Mouse (Mus musculus) layer of hippocampus, adult 8-10 months (tissue): ENCODE data around the gene Shcbp1l. TPM values are rescaled to one million over a fixed set of nuclear protein-coding genes. Genes with fewer than 3 reads are reported as not detected.
A peak's percentile ranks its signal among the peaks of the same experiment; 100 is the strongest.

ENCODE experiments used
- DNase-seq, 2 experiments: peaks; one replicate each; pipeline ENCODE4 v3.0.0; 2022; ENCODE audit warnings: low spot score in 2 of 2
- total RNA-seq, 4 experiments: library from RNA; stranded (reverse); gene quantifications; 2 replicates each; pipeline ENCODE4 v1.2.4; 2022

Gene Shcbp1l
- total RNA-seq, 4 experiments from 2014 or later = 2.5 to 6.7 (median 4.3) TPM

DNA sequence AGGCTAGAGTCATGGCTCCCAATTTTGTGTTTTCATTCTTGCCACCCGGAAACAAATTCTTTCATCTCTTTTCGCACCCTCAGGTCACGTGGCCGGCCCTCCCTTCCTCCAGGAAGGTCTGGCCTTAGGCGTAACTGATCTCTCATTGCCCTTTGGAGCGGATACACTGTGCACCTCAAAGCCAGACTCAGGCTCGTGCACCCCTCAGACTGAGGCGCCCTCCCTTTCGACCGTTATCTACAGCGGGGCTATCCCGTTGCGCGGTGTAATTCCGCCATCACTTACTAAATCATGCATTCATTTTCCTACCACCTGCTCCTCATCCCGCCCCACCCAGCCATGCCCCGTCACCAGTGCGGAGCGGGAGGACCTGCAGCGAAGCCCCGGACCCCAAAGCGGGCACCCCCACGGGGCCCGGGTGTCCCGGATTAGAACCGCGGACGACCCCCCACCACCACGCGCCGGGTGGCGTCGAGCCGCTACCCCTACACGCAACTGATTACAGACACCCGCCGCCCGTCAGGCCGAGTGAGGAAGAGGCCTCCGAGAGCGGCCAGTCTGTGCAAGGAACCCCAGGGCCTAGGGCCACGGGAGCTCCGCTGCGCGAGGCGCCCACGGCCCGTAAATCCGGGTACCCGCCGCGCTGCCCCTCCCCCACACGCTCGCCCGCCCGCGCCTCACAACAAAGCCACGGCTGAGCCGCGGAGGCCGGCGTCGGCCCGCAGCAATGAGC, 62.0 kb downstream of the Shcbp1l start:
- peak; percentile 19 to 34 for DNase-seq

DNA sequence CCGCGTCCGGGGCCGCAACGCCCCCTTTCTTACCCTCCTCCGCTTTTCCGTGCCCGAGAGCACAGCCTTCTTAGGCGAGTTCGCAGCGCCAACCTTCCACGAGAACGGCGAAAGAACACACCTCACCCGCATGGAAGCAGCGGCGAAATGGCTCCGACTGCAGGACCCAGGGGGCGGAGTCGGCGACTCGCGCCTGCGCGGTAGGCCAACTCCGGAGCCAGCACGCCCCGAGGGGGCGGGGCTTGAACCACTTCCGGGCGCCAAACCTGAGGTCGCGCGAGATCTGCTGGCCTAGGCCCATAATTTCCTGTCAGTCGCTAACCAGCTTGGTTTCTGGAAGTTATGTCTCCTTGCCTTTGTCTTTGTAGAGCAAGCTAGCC, 62.5 kb downstream of the Shcbp1l start, which contains the start of gene Dhx9:
Dhx9 (minus strand) TSS at position 161 of the 380 bp plus-strand sequence.
- peak; percentile 95 to 98 for DNase-seq

DNA sequence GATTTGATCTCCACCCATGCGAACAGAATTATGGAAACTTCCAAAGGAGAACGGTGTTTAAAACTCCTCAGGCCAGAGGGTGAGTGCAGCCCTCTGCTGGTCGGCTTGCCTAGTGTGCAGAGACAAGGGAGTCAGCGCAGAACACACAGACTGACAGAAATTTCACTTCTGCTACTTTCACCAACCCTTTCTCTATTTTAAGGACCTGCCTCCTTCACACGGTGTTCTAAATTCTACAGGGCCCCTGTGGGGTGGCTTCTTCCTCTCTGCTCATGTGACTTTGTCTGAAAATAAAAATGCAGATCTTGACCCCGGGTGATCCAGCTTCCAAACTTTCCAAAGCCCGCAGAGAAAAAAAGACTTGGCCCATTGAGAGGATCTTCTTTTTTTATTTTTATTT, 64.2 kb downstream of the Shcbp1l start:
- DNase-seq = peak in 1 of 2 experiments; percentile 11

DNA sequence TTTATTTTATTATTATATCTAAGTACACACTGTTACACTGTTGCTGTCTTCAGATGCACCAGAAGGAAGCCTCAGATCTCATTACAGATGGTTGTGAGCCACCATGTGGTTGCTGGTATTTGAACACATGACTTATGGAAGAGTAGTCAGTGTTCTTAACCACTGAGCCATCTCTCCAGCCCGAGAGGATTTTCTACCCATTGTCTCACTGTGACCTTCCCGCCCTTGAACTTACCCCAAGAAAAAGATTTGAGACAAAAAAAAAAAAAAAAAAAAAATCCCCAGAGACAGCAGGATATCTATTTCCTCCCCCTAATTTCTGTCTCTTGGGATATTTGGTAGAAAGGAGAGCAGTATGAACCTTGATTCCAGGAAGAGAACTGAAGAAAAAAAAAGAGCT, 64.6 kb downstream of the Shcbp1l start:
- DNase-seq = no peak

DNA sequence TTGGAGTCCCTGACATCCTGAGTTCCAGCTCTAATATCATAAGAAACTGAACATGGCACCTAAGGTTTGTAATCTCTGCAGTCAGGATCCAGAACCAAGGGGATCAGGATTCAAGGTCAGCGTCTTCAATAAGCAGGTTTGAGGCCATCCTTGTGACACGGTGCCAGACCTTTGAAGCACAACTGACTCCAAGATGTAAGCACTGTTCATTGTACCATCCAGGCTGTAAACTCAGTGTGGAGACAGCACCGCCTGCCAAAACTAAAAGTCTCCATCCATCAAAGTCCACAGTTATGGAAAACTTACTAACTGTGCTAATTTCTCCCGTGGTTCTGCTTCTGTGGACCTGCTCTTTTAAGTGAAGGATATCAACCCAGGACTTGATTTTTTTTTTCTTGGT, 65.0 kb downstream of the Shcbp1l start:
- no peak for DNase-seq

DNA sequence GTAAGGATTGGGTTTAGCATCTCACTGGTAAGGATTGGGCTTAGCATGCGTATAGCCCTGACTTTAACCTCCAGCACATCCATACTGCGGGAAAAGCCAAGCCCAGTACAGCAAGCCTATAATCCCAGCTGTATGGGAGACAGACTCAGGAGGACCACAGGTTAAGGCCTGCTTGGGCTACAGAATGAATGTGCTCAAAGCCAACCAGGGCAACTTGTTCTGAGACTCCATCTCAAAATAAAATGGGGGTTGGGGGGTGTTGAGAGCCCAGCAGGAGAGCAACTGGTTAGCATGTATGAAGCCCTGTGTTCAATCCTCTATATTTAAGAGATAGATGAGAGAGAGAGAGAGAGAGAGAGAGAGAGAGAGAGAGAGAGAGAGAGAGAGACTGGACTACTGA, 66.4 kb downstream of the Shcbp1l start:
- DNase-seq = no peak

DNA sequence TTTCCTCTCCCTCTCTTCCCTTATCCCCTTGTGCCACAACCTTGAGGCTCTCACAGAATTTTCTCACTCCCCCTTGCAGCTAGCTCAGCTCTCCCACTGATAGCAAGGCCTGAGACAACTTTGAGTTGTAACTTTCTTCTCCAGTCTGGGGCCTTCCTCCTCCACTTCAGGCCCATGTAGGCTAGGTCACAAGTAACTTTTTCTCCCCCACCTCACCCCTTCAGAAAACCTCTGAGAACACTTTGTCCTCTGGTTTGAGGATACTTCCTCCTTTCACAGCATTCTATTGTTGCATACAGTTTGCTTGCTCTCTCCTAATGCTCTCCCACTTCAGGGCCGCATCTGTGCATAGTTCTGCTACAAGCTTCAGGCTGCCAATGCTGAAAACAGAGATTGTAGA, 66.9 kb downstream of the Shcbp1l start:
- no peak for DNase-seq

DNA sequence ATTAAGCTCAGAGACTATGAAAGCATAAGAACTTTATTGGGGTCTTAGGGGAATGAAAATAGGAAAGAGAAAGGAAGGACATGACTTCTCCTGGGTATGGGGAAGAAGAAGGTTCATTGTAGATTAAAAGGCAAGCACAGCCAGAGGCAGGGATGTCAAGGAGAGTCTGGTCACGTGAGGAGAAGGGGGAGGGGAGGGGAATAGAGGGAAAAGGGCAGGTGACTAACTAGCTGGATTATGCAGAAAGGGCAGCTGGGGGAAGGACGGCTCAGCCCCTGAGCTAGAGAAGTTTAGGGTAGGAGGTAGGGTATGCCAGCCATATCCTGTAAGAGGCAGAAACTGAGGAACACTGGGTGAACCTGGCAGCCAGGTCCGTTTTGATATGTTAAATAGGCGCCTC, 68.4 kb downstream of the Shcbp1l start:
- no peak for DNase-seq

DNA sequence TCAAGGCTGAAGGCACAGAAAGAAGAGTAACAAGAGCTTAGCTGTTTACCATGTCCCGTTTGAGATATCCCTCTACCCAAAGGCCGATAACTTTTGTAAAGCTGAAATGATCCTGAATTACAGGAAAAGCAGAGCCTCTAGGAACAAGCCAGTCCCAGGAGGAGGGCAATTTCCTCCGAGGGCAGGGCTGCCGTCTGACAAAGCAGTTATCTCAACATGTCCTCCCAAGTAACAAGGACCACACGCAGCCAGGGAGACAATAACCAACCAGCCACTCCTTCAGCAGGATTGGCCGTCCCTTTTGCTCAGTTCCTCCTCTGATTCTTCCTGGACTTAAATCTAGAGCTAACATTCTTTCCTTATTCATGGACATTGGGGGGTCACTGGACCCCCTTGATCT, 69.0 kb downstream of the Shcbp1l start:
- no peak for DNase-seq

DNA sequence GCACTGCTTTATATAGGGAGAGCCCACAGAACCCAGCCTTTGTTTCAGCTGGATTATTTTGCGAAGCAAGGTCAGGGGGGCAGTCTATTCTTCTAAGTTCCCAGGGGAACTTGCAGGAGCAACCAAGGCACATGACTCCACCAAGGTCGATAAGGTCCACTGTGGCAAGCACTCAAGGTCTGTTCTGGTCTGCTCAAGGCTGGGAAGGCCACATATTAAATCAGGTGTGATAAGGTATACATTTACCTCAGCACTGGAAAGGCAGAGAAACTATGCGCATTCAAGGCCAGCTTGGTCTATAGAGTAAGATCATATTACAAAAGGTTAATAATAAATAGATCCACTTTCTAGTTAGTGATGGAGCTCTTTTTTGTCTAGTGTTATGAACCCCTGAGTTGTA, 71.1 kb downstream of the Shcbp1l start:
- DNase-seq = no peak

DNA sequence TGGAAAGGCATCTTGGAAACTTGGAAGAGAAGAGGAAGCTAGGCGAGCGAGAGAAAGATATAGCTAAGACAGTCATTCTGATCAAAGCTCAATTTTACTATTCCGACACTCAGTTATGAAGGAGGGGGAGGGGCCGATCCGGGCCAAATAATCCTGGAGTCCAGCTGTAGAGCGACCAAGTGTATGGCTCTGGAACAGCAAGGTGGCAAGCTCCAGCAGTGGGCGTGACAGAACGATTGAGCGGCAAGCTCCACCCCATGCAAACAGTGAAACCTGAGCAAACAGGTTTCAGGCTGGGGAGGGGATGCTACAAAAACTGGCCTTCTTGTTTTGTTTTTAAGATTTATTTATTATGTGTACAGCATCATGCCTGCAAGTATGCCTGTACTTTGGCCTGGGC, 75.1 kb downstream of the Shcbp1l start:
- DNase-seq = no peak

DNA sequence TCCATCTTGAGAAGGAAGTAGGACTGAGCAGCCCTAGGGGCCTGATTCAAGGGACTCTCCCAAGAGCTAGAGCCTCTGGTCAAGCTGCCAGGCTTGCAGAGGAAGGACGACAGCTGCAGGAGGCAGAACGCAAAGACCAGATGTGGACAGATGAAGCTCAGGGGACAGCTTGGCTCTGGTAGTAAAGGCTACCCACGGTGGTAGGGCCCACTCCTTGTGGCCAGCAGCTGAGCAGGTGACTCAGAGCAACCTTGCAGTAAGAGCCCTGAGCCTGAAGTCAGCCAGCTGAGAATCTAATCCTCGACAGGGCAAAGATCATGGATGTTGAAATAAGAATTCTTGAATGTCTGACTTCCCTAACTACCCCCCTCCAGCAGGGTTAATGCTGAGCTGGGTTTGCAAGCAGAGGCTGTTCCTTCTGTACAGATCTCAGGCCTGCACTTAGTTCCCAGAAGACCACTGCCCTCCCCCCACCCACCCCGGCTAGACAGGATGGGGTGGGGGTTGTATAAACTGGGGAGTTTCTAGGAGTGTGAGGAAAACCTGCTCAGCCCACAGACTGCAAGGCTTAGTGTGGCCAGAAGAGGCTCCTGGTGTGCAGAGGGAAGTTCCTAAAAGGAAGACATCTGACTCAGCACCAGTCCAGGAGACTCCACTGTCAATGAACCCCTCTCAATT, 76.8 kb downstream of the Shcbp1l start:
- DNase-seq = no peak

Other genes starting within 250 kb of the Shcbp1l start
- 1 to 10 TPM; 2.3 to 4.6 (median 2.7) TPM for gene Lamc2, start 238.7 kb upstream of the Shcbp1l start, total RNA-seq
- gene Lamc1, start 92.4 kb upstream of the Shcbp1l start, total RNA-seq = 10 to 100 TPM; 25.3 to 32.3 (median 28.6) TPM
- 100 to 1,000 TPM; 106 to 112 (median 109) TPM for gene Dhx9, start 62.5 kb downstream of the Shcbp1l start, total RNA-seq
- 1 to 10 TPM; 3.3 to 6.6 (median 5.1) TPM for gene Npl, start 124.9 kb downstream of the Shcbp1l start, total RNA-seq
- 10 to 100 TPM; 52.3 to 76.3 (median 59.5) TPM for gene Rgs8, start 227.9 kb downstream of the Shcbp1l start, total RNA-seq